Mouse (Mus musculus) myocyte (in vitro differentiated cells): ENCODE measurements around the gene Cdc25b.

Source experiments
- CEBPB ChIP-seq: IDR thresholded peaks from 2 replicates; pipeline ENCODE4 v1.6.1; 2011; ENCODE audit warnings: mild to moderate bottlenecking, moderate library complexity; ENCODE audit not compliant: poor library complexity, insufficient read depth, severe bottlenecking
- E2F4 ChIP-seq: IDR thresholded peaks from one replicate; pipeline ENCODE4 v1.6.1; 2011; ENCODE audit warnings: mild to moderate bottlenecking, control low read depth, moderate library complexity; ENCODE audit not compliant: insufficient read depth
- MAX ChIP-seq: IDR thresholded peaks from one replicate; pipeline ENCODE4 v1.6.1; 2011; ENCODE audit warnings: low read depth, mild to moderate bottlenecking, control low read depth
- MYOD1 ChIP-seq, 3 experiments: IDR thresholded peaks; one replicate each; pipeline ENCODE4 v1.6.1; 2011; ENCODE audit warnings: control low read depth in 2 of 3, low read depth in 2 of 3, mild to moderate bottlenecking in 2 of 3, moderate library complexity in 1 of 3; ENCODE audit not compliant: insufficient read length in 2 of 3, control insufficient read depth in 1 of 3
- MYOG ChIP-seq, 3 experiments: IDR thresholded peaks; one replicate each; pipeline ENCODE4 v1.6.1; 2011; ENCODE audit warnings: control low read depth in 2 of 3, low read depth in 2 of 3, mild to moderate bottlenecking in 2 of 3; ENCODE audit not compliant: insufficient read length in 2 of 3, control insufficient read depth in 1 of 3, insufficient read depth in 1 of 3
- POLR2A ChIP-seq: IDR thresholded peaks from one replicate; pipeline ENCODE4 v1.6.1; 2011; ENCODE audit warnings: low read depth, mild to moderate bottlenecking, control low read depth, moderate library complexity; ENCODE audit not compliant: insufficient read length
- POLR2AphosphoS2 ChIP-seq: IDR thresholded peaks from one replicate; pipeline ENCODE4 v1.6.1; 2011; ENCODE audit warnings: low read depth, control low read depth; ENCODE audit not compliant: insufficient read length
- REST ChIP-seq: IDR thresholded peaks from one replicate; pipeline ENCODE4 v1.6.1; 2011; ENCODE audit warnings: mild to moderate bottlenecking, control low read depth, moderate library complexity; ENCODE audit not compliant: insufficient read depth, insufficient read length
- SRF ChIP-seq: IDR thresholded peaks from one replicate; pipeline ENCODE4 v1.6.1; 2011; ENCODE audit warnings: low read depth; ENCODE audit not compliant: control insufficient read depth, insufficient read length
- TCF12 ChIP-seq: IDR thresholded peaks from one replicate; pipeline ENCODE4 v1.6.1; 2011; ENCODE audit warnings: mild to moderate bottlenecking, control low read depth; ENCODE audit not compliant: poor library complexity, insufficient read depth, severe bottlenecking
- TCF3 ChIP-seq: IDR thresholded peaks from one replicate; pipeline ENCODE4 v1.6.1; 2011; ENCODE audit warnings: low read depth, control low read depth; ENCODE audit not compliant: insufficient read length
- USF1 ChIP-seq: IDR thresholded peaks from one replicate; pipeline ENCODE4 v1.6.1; 2011; ENCODE audit warnings: low read depth, mild to moderate bottlenecking, control low read depth, moderate library complexity

DNA sequence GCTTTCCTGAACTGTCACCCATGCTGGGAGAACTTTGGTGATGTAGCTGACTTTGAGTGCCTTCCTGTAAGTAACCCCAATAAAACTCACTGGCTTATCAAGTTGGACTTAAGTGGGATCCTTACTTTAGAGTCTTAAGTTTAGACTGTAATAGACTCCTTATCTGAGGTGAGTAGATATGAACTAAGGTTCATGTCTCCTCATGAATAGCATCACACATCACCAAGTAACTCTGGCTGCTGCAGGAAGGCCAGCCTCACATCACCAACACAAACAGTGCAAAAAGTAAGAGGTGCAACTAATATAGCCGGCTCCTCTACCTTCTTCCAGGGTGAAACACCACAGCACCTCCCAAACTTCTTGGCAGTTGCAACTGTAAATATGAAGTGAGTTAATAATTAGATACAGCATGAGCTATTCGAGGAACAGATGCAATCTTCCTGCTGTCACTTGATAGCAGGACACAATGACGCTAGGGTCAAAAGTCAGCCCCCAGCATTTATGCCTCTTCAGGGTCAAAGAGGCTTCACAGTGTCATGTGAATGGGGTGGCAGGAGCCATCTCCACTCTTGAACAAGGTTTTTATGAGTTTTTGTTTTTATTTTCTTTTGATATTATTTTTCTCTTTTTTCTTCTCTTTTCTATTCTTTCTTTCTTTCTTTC is 35.2 kb downstream of the Cdc25b start:
- TF ChIP-seq POLR2A = no peak
- no peak for TF ChIP-seq CEBPB
- TF ChIP-seq REST = no peak
- no peak for TF ChIP-seq POLR2AphosphoS2
- TF ChIP-seq TCF12 = no peak
- no peak for TF ChIP-seq E2F4
- TF ChIP-seq USF1 = no peak
- no peak for TF ChIP-seq MYOD1 (IDR thresholded peaks at IDR 0.05; ENCODE audit: control insufficient read depth in 1 of 3, insufficient read length in 2 of 3, low read depth in 2 of 3)
- TF ChIP-seq MYOG (IDR thresholded peaks at IDR 0.05; ENCODE audit: control insufficient read depth in 1 of 3, insufficient read depth in 1 of 3, insufficient read length in 2 of 3, low read depth in 2 of 3) = no peak
- TF ChIP-seq TCF3 = no peak
- no peak for TF ChIP-seq MAX
- no peak for TF ChIP-seq SRF
